Mouse (Mus musculus) kidney, adult 2 months (tissue): ENCODE measurements around the gene Prr12. TPM values are rescaled to one million over a fixed set of nuclear protein-coding genes. Genes with fewer than 3 reads are reported as not detected.

Source experiments
- DNase-seq: peaks from one replicate; pipeline ENCODE4 v3.0.0; 2021
- H3K27ac ChIP-seq: fragments of 200-500 bp; 2 replicates; pipeline ENCODE4 v1.5.1; 2012; ENCODE audit warnings: low read depth, low read length, control low read depth, inconsistent platforms; ENCODE audit not compliant: insufficient read depth
- H3K27me3 ChIP-seq: fragments of 200-500 bp; replicated peaks from 2 replicates; pipeline ENCODE4 v1.6.1; 2012; ENCODE audit warnings: mild to moderate bottlenecking, moderate library complexity, low read length, inconsistent platforms; ENCODE audit not compliant: control insufficient read depth, insufficient read depth
- H3K36me3 ChIP-seq: fragments of 200-500 bp; 2 replicates; pipeline ENCODE4 v1.6.1; 2012; ENCODE audit warnings: mild to moderate bottlenecking, moderate library complexity, low read length, inconsistent platforms; ENCODE audit not compliant: control insufficient read depth, insufficient read depth
- H3K4me1 ChIP-seq: fragments of 200-500 bp; 2 replicates; pipeline ENCODE4 v1.6.1; 2011; ENCODE audit warnings: low read length; ENCODE audit not compliant: control insufficient read depth, insufficient read depth
- H3K4me3 ChIP-seq: fragments of 200-500 bp; 2 replicates; pipeline ENCODE4 v1.5.1; 2011; ENCODE audit warnings: mild to moderate bottlenecking, low read depth, low read length, control low read depth; ENCODE audit not compliant: insufficient read depth
- CTCF ChIP-seq: fragments of 200-500 bp; conservative IDR thresholded peaks from 2 replicates; pipeline ENCODE4 v1.5.1; 2011; ENCODE audit warnings: low read depth, mild to moderate bottlenecking, control low read depth, low read length, moderate library complexity, mixed read lengths; ENCODE audit not compliant: insufficient read depth, insufficient read length
- POLR2A ChIP-seq: fragments of 200-500 bp; IDR thresholded peaks from one replicate; pipeline ENCODE4 v1.6.1; 2011; ENCODE audit warnings: low read depth, low read length, control low read depth
- WGBS: fragments of 180-500 bp; shearing (Covaris S2); methylation state at CpG from one replicate; pipeline ENCODE4 v1.1.7; 2018; 5-methylcytosine and 5-hydroxymethylcytosine counted together
- polyA plus RNA-seq: library from polyadenylated mRNA; depleted of rRNA; stranded (reverse); fragments of >200 nt; gene quantifications from 2 replicates; pipeline ENCODE4 v1.2.3, GENCODE M21; 2012

Gene Prr12
- polyA plus RNA-seq, 1 experiment: 9.1 TPM

- Histone ChIP-seq H3K36me3 (no peaks in the 10 kb centered on the region), H3K4me3 (no peak overlapping the region), H3K27ac (no peak overlapping the region), H3K27me3 (no peaks in the 10 kb centered on the region), H3K4me1 (peaks cover 7% of the 10 kb centered on the region; the same call in 1 of the 2 replicates)
- DNase-seq: no peak
- no peak for TF ChIP-seq CTCF
- TF ChIP-seq POLR2A: no peak
- WGBS: 87% methylated on average over 10 of the region's 10 CpGs
Measured at GRCm38 (mm10) chr7:45058607-45059571, 6.2 kb upstream of the Prr12 start.

GRCm38 (mm10) chr7:45056972-45057348 lies 4.3 kb upstream of the Prr12 start:
- no peaks in the 10 kb centered on the region for H3K27me3 ChIP-seq
- H3K36me3 ChIP-seq: no peaks in the 10 kb centered on the region
- peaks cover 8% of the 10 kb centered on the region; the same call in 1 of the 2 replicates for H3K4me1 ChIP-seq
- TF ChIP-seq CTCF (no peak), POLR2A (no peak)
- H3K4me3 ChIP-seq: no peak overlapping the region
- DNase-seq: no peak
- H3K27ac ChIP-seq: no peak overlapping the region

- DNase-seq: no peak
- WGBS: 78% methylated on average over 14 of the region's 14 CpGs
- TF ChIP-seq POLR2A (no peak), CTCF (no peak)
- Histone ChIP-seq H3K4me3 (no peak overlapping the region), H3K36me3 (no peaks in the 10 kb centered on the region), H3K27ac (no peak overlapping the region), H3K27me3 (no peaks in the 10 kb centered on the region), H3K4me1 (peaks cover 13% of the 10 kb centered on the region; the same call in 1 of the 2 replicates)
Measured at GRCm38 (mm10) chr7:45056329-45056971, 3.8 kb upstream of the Prr12 start.

GRCm38 (mm10) chr7:45053931-45054510 lies 1.3 kb upstream of the Prr12 start:
- Histone ChIP-seq H3K36me3 (no peaks in the 10 kb centered on the region), H3K4me3 (peak overlapping the region; percentile 90), H3K27ac (peak overlapping the region; percentile 48), H3K27me3 (no peaks in the 10 kb centered on the region), H3K4me1 (peaks cover 8% of the 10 kb centered on the region; the same call in 1 of the 2 replicates)
- TF ChIP-seq POLR2A (peak; percentile 58), CTCF (no peak)
- peak; percentile 99 for DNase-seq
- under 1% methylated on average over 33 of the region's 33 CpGs for WGBS

DNA sequence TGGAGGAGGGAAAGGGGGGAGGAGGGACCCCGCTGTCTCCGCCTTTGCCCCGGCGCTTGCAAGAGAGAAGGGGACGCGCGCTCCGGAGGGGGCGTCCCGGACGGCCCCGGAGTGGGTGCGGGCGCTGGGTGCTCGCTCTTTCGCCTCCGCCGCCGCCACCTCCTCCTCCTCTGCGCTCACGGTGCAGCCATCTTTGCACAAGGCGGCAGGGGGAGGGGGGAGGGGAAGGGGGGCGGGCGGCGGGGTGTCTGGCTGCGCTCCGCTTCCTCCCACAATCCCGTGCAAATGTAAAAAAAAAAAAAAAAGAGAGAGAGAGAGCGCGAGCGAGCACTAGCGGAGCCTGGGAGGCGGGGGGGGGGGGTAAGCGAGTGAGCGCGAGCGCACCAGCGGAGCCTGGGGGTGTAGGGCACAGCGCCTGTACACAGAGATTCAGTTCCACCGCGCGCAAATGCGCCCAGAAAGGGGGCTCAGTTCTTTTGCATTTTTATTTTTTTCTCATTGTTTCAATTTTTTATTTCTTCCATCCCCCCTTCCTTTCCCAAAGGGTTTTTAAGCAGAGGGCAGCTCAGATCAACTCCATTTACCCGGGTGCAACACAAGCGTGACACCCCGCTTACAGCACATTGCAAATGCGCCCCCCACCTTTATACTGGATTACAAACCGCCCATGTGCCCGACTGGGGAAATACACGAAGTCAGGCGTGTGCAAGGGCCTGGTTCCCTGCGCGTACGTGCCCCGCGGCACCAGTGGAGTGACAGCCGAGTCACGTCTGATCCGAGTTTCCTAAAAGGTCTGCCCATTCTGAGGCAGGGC lies 643 bp upstream of the Prr12 start:
- H3K27ac ChIP-seq: peak overlapping the region; percentile 92
- H3K36me3 ChIP-seq: no peaks in the 10 kb centered on the region
- WGBS: under 1% methylated on average over 52 of the region's 59 CpGs
- TF ChIP-seq POLR2A (no peak), CTCF (no peak)
- DNase-seq: peak; percentile 82
- peaks cover 8% of the 10 kb centered on the region; the same call in 1 of the 2 replicates for H3K4me1 ChIP-seq
- peak overlapping the region; percentile 90 for H3K4me3 ChIP-seq
- H3K27me3 ChIP-seq: no peaks in the 10 kb centered on the region

DNA sequence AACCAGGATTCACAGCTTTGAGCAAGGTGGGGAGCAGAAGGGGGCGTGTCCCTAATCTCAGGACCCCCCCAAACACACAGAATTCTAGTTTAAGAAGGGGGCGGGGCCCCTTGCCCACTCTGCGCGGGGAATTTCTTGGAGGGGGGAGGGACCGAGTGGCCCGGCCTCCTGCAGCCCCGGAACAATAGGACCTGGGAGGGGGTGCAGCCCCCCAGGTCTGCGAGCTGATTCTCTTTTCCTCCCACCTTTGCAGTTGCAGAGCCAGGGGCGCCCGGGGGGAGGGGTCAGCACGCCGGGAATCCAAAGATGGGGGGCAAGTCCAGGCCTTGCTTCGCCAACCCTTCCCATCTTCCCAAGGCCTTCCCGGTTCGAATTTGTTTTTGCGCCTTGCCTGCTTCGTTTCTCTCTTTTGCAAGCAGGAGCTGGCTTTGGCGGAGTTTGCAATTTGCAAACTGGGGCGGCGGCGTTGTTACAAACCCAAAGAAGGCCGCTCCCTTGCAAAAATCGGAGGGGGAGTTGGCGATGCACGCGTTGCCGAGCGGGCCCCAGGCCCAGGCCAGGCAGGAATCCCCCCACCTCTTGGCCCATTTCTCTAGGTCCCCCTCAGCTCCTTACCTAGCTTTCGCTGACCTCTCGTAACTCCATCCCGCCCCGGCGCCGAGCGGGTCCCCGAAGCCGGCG lies 360 bp downstream of the Prr12 start:
- peak overlapping the region; percentile 86 for H3K27ac ChIP-seq
- WGBS: 1% methylated on average over 38 of the region's 38 CpGs
- H3K27me3 ChIP-seq: no peaks in the 10 kb centered on the region
- H3K36me3 ChIP-seq: no peaks in the 10 kb centered on the region
- TF ChIP-seq CTCF: no peak
- no peak for TF ChIP-seq POLR2A
- DNase-seq: peak; percentile 34
- H3K4me1 ChIP-seq: peaks cover 8% of the 10 kb centered on the region; the same call in 1 of the 2 replicates
- peak overlapping the region; percentile 90 for H3K4me3 ChIP-seq
